Mouse (Mus musculus) cerebellum, adult 8-10 months (tissue): ENCODE measurements around the gene Pla2g1b.
"Not testable (repeated sequence)": the region's sequence is repeated elsewhere in the genome, so short reads cannot be mapped to it uniquely, and the experiment has no call there.

Source experiments
- DNase-seq: peaks from one replicate; pipeline ENCODE4 v3.0.0; 2022

The Pla2g1b gene

GRCm38 (mm10) chr5:115485489-115486205, 19.6 kb downstream of the Pla2g1b start:
- DNase-seq, result no peak

- no peak for DNase-seq
Observed at GRCm38 (mm10) chr5:115486726-115487125, 20.7 kb downstream of the Pla2g1b start.

GRCm38 (mm10) chr5:115487353-115487752, 21.3 kb downstream of the Pla2g1b start:
- no peak for DNase-seq

GRCm38 (mm10) chr5:115487942-115488580, 22.0 kb downstream of the Pla2g1b start:
- DNase-seq, result no peak

- peak; percentile 88 for DNase-seq
Observed at GRCm38 (mm10) chr5:115488841-115489698, 23.0 kb downstream of the Pla2g1b start.

GRCm38 (mm10) chr5:115489699-115490637, 23.9 kb downstream of the Pla2g1b start:
- peak; percentile 94 for DNase-seq

- peak; percentile 25 for DNase-seq
Observed at GRCm38 (mm10) chr5:115490638-115491000, 24.6 kb downstream of the Pla2g1b start.

- peak; percentile 25 for DNase-seq
Observed at GRCm38 (mm10) chr5:115491076-115491475, 25.0 kb downstream of the Pla2g1b start.

GRCm38 (mm10) chr5:115491771-115492322, 25.8 kb downstream of the Pla2g1b start:
- peak; percentile 63 for DNase-seq

- DNase-seq, result no peak
Observed at GRCm38 (mm10) chr5:115492711-115493335, 26.8 kb downstream of the Pla2g1b start.

GRCm38 (mm10) chr5:115493441-115493840, 27.4 kb downstream of the Pla2g1b start:
- no peak for DNase-seq

GRCm38 (mm10) chr5:115495618-115496017, 29.6 kb downstream of the Pla2g1b start:
- not testable (repeated sequence) for DNase-seq

GRCm38 (mm10) chr5:115497033-115497432, 31.0 kb downstream of the Pla2g1b start:
- no peak for DNase-seq

- DNase-seq, result peak; percentile 52
Observed at GRCm38 (mm10) chr5:115498307-115499240, 32.5 kb downstream of the Pla2g1b start.

- no peak for DNase-seq
Observed at GRCm38 (mm10) chr5:115500383-115500935, 34.4 kb downstream of the Pla2g1b start.

GRCm38 (mm10) chr5:115503035-115503434, 37.0 kb downstream of the Pla2g1b start:
- no peak for DNase-seq

- DNase-seq, result not testable (repeated sequence)
Observed at GRCm38 (mm10) chr5:115505617-115506016, 39.6 kb downstream of the Pla2g1b start.

- DNase-seq, result peak; percentile 93
Observed at GRCm38 (mm10) chr5:115506454-115507201, 40.6 kb downstream of the Pla2g1b start, which contains the start of gene Pxn. TSS of gene Pxn (plus strand) at chr5:115506676.
